Mouse (Mus musculus): ENCODE data around the gene Crispld2.

DNA sequence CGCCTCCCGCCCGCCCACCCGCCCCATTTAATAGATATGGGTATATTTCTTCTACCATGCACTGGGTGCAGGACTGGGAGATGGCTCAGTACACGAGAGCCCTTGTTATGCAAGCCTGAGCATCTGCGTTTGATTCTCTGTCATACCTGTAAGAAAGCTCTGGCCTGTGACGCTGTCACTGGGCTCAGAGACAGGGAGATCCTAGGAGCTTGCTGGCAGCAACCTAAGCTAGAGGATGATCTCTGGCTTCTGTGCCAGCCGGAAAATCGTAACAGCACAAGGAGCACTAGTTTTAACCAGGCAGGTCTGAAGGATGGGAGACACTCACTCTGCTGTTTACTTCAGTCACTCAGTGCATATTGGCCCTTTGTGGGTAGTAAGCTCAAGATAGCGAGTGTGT lies 48.6 kb upstream of the Crispld2 start:
- TF ChIP-seq GATA1 (IDR thresholded peaks at IDR 0.05; ENCODE audit: low read length) (no peak), TAL1 (IDR thresholded peaks at IDR 0.05; ENCODE audit: low read length) (no peak)
